In the genomic region with DNA sequence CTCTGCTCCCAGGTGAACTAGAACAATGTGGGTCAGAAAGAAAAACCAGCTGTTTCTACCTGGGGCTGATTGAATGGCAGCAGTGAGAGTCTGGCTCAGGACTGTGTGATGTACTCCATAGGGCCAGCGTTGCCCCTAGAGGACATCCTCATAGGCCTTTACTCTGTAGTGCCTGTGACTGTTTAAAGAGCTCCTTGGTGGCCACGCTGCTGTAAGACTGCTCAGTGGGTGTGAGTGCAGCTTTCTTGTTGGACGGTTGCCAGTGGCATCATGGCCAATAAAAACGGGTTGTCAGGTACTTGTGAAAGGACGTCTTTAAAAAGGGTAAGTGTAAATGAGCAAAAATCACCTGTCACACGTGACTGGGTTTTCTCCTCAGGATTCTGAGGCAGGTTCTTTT, we compare ENCODE assay signal across 9 mouse cellular contexts.
A peak's percentile ranks its signal among the peaks of the same experiment; 100 is the strongest.
DNase-seq lines count a peak whose midpoint lies in the region; ATAC-seq and TF ChIP-seq lines count a peak whose summit lies in the region.
"Had no signal": no experiment of that assay in that cellular context is flagged by ENCODE, and none has a peak within 500 bp of the region (broad histone marks: within the 10 kb centered on the region; RNA-seq: fewer than 3 reads in every experiment).

No protein-coding gene starts in this region.

- TF ChIP-seq CTCF in lung, adult 2 months (IDR thresholded peaks at IDR 0.05; ENCODE audit: insufficient read depth, low read length): no peak
- TF ChIP-seq CTCF in thymus, adult 2 months (IDR thresholded peaks at IDR 0.05; ENCODE audit: borderline replicate concordance, control insufficient read depth, extremely low read depth, insufficient read depth, low read length, poor library complexity): no peak

- no peak overlapping the region for H3K4me2 ChIP-seq in kidney, embryonic 16.5 days (replicated peaks; ENCODE audit: low read depth, low read length)
- no peak overlapping the region for H3K4me2 ChIP-seq in neural tube, embryonic 14.5 days (ENCODE audit: low read depth, low read length)
- H3K4me2 ChIP-seq: heart, embryonic 13.5 days had no signal

- no peak overlapping the region for H3K27ac ChIP-seq in kidney, embryonic 16.5 days (ENCODE audit: low read length)
- H3K27ac ChIP-seq in neural tube, embryonic 14.5 days (ENCODE audit: low read depth, low read length): no peak overlapping the region
- no peak overlapping the region for H3K27ac ChIP-seq in thymus, adult 2 months (ENCODE audit: control insufficient read depth, insufficient read depth, low read length)
- H3K27ac ChIP-seq: heart, embryonic 13.5 days had no signal

- 41% methylated on average over 6 of the region's 6 CpGs for WGBS in lung, adult 2 months
- WGBS in kidney, embryonic 16.5 days: 42% methylated on average over 6 of the region's 6 CpGs
- WGBS in neural tube, embryonic 14.5 days: 40% methylated on average over 6 of the region's 6 CpGs
- 57% methylated on average over 6 of the region's 6 CpGs for WGBS in thymus, adult 2 months

- no peak overlapping the region for H3K9ac ChIP-seq in kidney, embryonic 16.5 days (replicated peaks; ENCODE audit: low read length)
- no peak overlapping the region for H3K9ac ChIP-seq in neural tube, embryonic 14.5 days (replicated peaks; ENCODE audit: low read depth, low read length)
- H3K9ac ChIP-seq: heart, embryonic 13.5 days had no signal

- TF ChIP-seq POLR2A in lung, adult 2 months (IDR thresholded peaks at IDR 0.05; ENCODE audit: borderline replicate concordance, extremely low read depth, low read depth, low read length): no peak
- no peak for TF ChIP-seq POLR2A in thymus, adult 2 months (IDR thresholded peaks at IDR 0.05; ENCODE audit: control insufficient read depth, extremely low read depth, insufficient read depth, low read length, poor library complexity)

- DNase-seq in adrenal gland, postnatal 25 days: peak; percentile 14
- no peak for DNase-seq in adrenal gland, adult 2 months
- peak; percentile 44 to 52 for DNase-seq in lung, adult 18-20 months
- no peak for DNase-seq in lung, adult 2 months
- no peak for DNase-seq in thymus, adult 2 months
- DNase-seq in ovary, adult 18-20 months (ENCODE audit: low spot score): no peak

- no peak overlapping the region for H3K4me3 ChIP-seq in lung, adult 2 months (replicated peaks; ENCODE audit: extremely low read depth, low read depth, low read length)
- H3K4me3 ChIP-seq in kidney, embryonic 16.5 days (ENCODE audit: low read length): no peak overlapping the region
- H3K4me3 ChIP-seq in neural tube, embryonic 14.5 days (ENCODE audit: low read depth, low read length): no peak overlapping the region
- no peak overlapping the region for H3K4me3 ChIP-seq in thymus, adult 2 months (ENCODE audit: control insufficient read depth, insufficient read depth, low read length)
- H3K4me3 ChIP-seq: heart, embryonic 13.5 days had no signal

- no peaks in the 10 kb centered on the region for H3K9me3 ChIP-seq in kidney, embryonic 16.5 days (ENCODE audit: low read length)
- H3K9me3 ChIP-seq in neural tube, embryonic 14.5 days (ENCODE audit: control insufficient read depth, low read length): no peaks in the 10 kb centered on the region
- H3K9me3 ChIP-seq: heart, embryonic 13.5 days had no signal

- no peaks in the 10 kb centered on the region for H3K36me3 ChIP-seq in kidney, embryonic 16.5 days (ENCODE audit: insufficient read depth, low read length)
- no peaks in the 10 kb centered on the region for H3K36me3 ChIP-seq in neural tube, embryonic 14.5 days (ENCODE audit: control insufficient read depth, insufficient read depth, low read length)
- H3K36me3 ChIP-seq in thymus, adult 2 months (ENCODE audit: control insufficient read depth, insufficient read depth, low read length): no peaks in the 10 kb centered on the region

- no peaks in the 10 kb centered on the region for H3K27me3 ChIP-seq in kidney, embryonic 16.5 days (ENCODE audit: insufficient read depth, low read length)
- H3K27me3 ChIP-seq in neural tube, embryonic 14.5 days (ENCODE audit: control insufficient read depth, insufficient read depth, low read length): no peaks in the 10 kb centered on the region
- no peaks in the 10 kb centered on the region for H3K27me3 ChIP-seq in thymus, adult 2 months (ENCODE audit: control insufficient read depth, insufficient read depth, low read length)
- H3K27me3 ChIP-seq: heart, embryonic 13.5 days had no signal

- H3K4me1 ChIP-seq in lung, adult 2 months (ENCODE audit: control insufficient read depth, insufficient read depth, low read length): no peaks in the 10 kb centered on the region
- no peaks in the 10 kb centered on the region for H3K4me1 ChIP-seq in kidney, embryonic 16.5 days (ENCODE audit: insufficient read depth, low read length)
- H3K4me1 ChIP-seq in neural tube, embryonic 14.5 days (ENCODE audit: control insufficient read depth, insufficient read depth, low read length): no peaks in the 10 kb centered on the region
- H3K4me1 ChIP-seq in thymus, adult 2 months (replicated peaks; ENCODE audit: control insufficient read depth, insufficient read depth, low read length): no peaks in the 10 kb centered on the region

- ATAC-seq in kidney, embryonic 16.5 days (ENCODE audit: low FRiP score, low TSS enrichment): peak; percentile 83
- peak; percentile 81; the same call in 1 of the 2 replicates for ATAC-seq in neural tube, embryonic 14.5 days (ENCODE audit: low read depth)

Comparison
In these comparisons a context has a peak if more than half of its experiments do, and no peak if none do; other contexts are left out.
1. DNase-seq: peak in adrenal gland, postnatal 25 days (single experiment) and lung, adult 18-20 months (2 of 2); none in adrenal gland, adult 2 months (single experiment), lung, adult 2 months (single experiment), thymus, adult 2 months (single experiment) and ovary, adult 18-20 months (single experiment).